Mouse (Mus musculus) brain, embryonic 14.5 days (tissue): ENCODE data around the gene Mrgprb4.

Experiments used
- CTCF ChIP-seq: fragments of 200-500 bp; IDR thresholded peaks from 2 replicates; pipeline ENCODE4 v1.5.1; 2012; ENCODE audit warnings: inconsistent platforms, mild to moderate bottlenecking, moderate library complexity, borderline replicate concordance; ENCODE audit not compliant: insufficient read depth, insufficient read length; ENCODE audit errors: extremely low read depth
- POLR2A ChIP-seq: fragments of 200-500 bp; IDR thresholded peaks from 2 replicates; pipeline ENCODE4 v1.6.1; 2012; ENCODE audit warnings: mild to moderate bottlenecking, inconsistent platforms, borderline replicate concordance; ENCODE audit not compliant: poor library complexity, insufficient read depth, insufficient read length, severe bottlenecking; ENCODE audit errors: extremely low read depth

GRCm38 (mm10) chr7:48225065-48225464, 26.0 kb upstream of the Mrgprb4 start:
- TF ChIP-seq CTCF (no peak), POLR2A (no peak)
